Mouse (Mus musculus) embryonic facial prominence, embryonic 13.5 days (tissue): ENCODE data around the gene Fam168a. TPM values are rescaled to one million over a fixed set of nuclear protein-coding genes. Genes with fewer than 3 reads are reported as not detected.
"Not testable (repeated sequence)": the region's sequence is repeated elsewhere in the genome, so short reads cannot be mapped to it uniquely, and the experiment has no call there.

Source experiments
- ATAC-seq: fragments of 200-750 bp; cut with Nextera tagmentation; 2 replicates; pipeline ENCODE4 v1.8.0; 2017; ENCODE audit warnings: low read depth; ENCODE audit not compliant: insufficient number of reproducible peaks, insufficient read depth, low FRiP score, low TSS enrichment
- H3K27ac ChIP-seq: fragments of 300-500 bp; sonication (generic); 2 replicates; pipeline ENCODE4 v1.5.1; 2015; ENCODE audit warnings: moderate library complexity, mild to moderate bottlenecking, inconsistent platforms
- H3K27me3 ChIP-seq: fragments of 300-500 bp; sonication (generic); 2 replicates; pipeline ENCODE4 v1.6.1; 2015; ENCODE audit warnings: mild to moderate bottlenecking, inconsistent platforms
- H3K36me3 ChIP-seq: fragments of 300-500 bp; sonication (generic); 2 replicates; pipeline ENCODE4 v1.6.1; 2015; ENCODE audit warnings: mild to moderate bottlenecking, inconsistent platforms
- H3K4me1 ChIP-seq: fragments of 300-500 bp; sonication (generic); 2 replicates; pipeline ENCODE4 v1.6.1; 2015; ENCODE audit warnings: inconsistent platforms
- H3K4me2 ChIP-seq: fragments of 300-500 bp; sonication (generic); 2 replicates; pipeline ENCODE4 v1.6.1; 2015; ENCODE audit warnings: moderate library complexity, mild to moderate bottlenecking, inconsistent platforms
- H3K4me3 ChIP-seq: fragments of 300-500 bp; sonication (generic); 2 replicates; pipeline ENCODE4 v1.5.1; 2015; ENCODE audit warnings: mild to moderate bottlenecking, inconsistent platforms
- H3K9ac ChIP-seq: fragments of 300-500 bp; sonication (generic); 2 replicates; pipeline ENCODE4 v1.6.1; 2015; ENCODE audit warnings: mild to moderate bottlenecking, inconsistent platforms
- H3K9me3 ChIP-seq: fragments of 300-500 bp; sonication (generic); 2 replicates; pipeline ENCODE4 v1.6.1; 2016; ENCODE audit warnings: inconsistent platforms
- WGBS: fragments of 180-500 bp; shearing (Covaris S2); methylation state at CpG from one replicate; pipeline ENCODE4 v1.1.7; 2015; ENCODE audit warnings: mixed read lengths; 5-methylcytosine and 5-hydroxymethylcytosine counted together
- polyA plus RNA-seq: library from polyadenylated mRNA; unstranded; fragments of >200 nt; fragmentation: Nextera tagmentation; extraction: Ambion mirVana; gene quantifications from 2 replicates; pipeline ENCODE4 v1.2.1, GENCODE M21; 2015

Fam168a gene
- polyA plus RNA-seq, 1 experiment from 2014 or later = 60.9 TPM

GRCm38 (mm10) chr7:100845026-100845400 is 138.6 kb downstream of the Fam168a start:
- no peak overlapping the region for H3K9ac ChIP-seq
- ATAC-seq = no peak
- no peaks in the 10 kb centered on the region for H3K9me3 ChIP-seq
- no peak overlapping the region for H3K4me2 ChIP-seq
- peaks cover 12% of the 10 kb centered on the region for H3K36me3 ChIP-seq
- H3K27me3 ChIP-seq = no peaks in the 10 kb centered on the region
- H3K4me3 ChIP-seq = no peak overlapping the region
- H3K27ac ChIP-seq = peak overlapping the region; percentile 41; the same call in 1 of the 2 replicates
- H3K4me1 ChIP-seq = peaks cover 22% of the 10 kb centered on the region

- WGBS = 18% methylated on average over 1 of the region's 1 CpGs
- Histone ChIP-seq H3K9ac (no peak overlapping the region), H3K27ac (peak overlapping the region; percentile 41; the same call in 1 of the 2 replicates)
These were observed 139.0 kb downstream of the Fam168a start for GRCm38 (mm10) chr7:100845412-100845811.

GRCm38 (mm10) chr7:100846033-100846432 is 139.6 kb downstream of the Fam168a start:
- H3K9ac ChIP-seq, H3K4me2 ChIP-seq, H3K27me3 ChIP-seq, H3K27ac ChIP-seq, H3K9me3 ChIP-seq, H3K4me3 ChIP-seq, ATAC-seq: not testable (repeated sequence)
- H3K36me3 ChIP-seq = peaks cover 12% of the 10 kb centered on the region
- peaks cover 22% of the 10 kb centered on the region for H3K4me1 ChIP-seq
- 37% methylated on average over 7 of the region's 7 CpGs for WGBS

More at GRCm38 (mm10) chr7:100845412-100845811, 139.0 kb downstream of the Fam168a start:
- 0 out of 2 replicates have a peak, but pooled peaks have one; percentile 44 for ATAC-seq
- H3K27me3 ChIP-seq = no peaks in the 10 kb centered on the region
- no peaks in the 10 kb centered on the region for H3K9me3 ChIP-seq
- H3K4me3 ChIP-seq = no peak overlapping the region
- H3K4me2 ChIP-seq = no peak overlapping the region
- peaks cover 12% of the 10 kb centered on the region for H3K36me3 ChIP-seq
- peaks cover 22% of the 10 kb centered on the region for H3K4me1 ChIP-seq

GRCm38 (mm10) chr7:100847131-100847530 is 140.7 kb downstream of the Fam168a start:
- 89% methylated on average over 6 of the region's 6 CpGs for WGBS

GRCm38 (mm10) chr7:100848744-100849143 is 142.3 kb downstream of the Fam168a start:
- 30% methylated on average over 6 of the region's 6 CpGs for WGBS
- Histone ChIP-seq H3K9ac (no peak overlapping the region), H3K4me3 (no peak overlapping the region), H3K4me1 (peaks cover 41% of the 10 kb centered on the region), H3K9me3 (no peaks in the 10 kb centered on the region), H3K4me2 (no peak overlapping the region), H3K27me3 (no peaks in the 10 kb centered on the region), H3K36me3 (peaks cover 4% of the 10 kb centered on the region; the same call in 1 of the 2 replicates), H3K27ac (no peak overlapping the region)
- no peak for ATAC-seq

More at GRCm38 (mm10) chr7:100847131-100847530, 140.7 kb downstream of the Fam168a start:
- Histone ChIP-seq H3K4me2 (no peak overlapping the region), H3K9me3 (no peaks in the 10 kb centered on the region), H3K27ac (no peak overlapping the region), H3K4me3 (no peak overlapping the region), H3K4me1 (peaks cover 32% of the 10 kb centered on the region), H3K36me3 (peaks cover 7% of the 10 kb centered on the region), H3K27me3 (no peaks in the 10 kb centered on the region), H3K9ac (no peak overlapping the region)
- no peak for ATAC-seq

GRCm38 (mm10) chr7:100849508-100849907 is 143.1 kb downstream of the Fam168a start:
- H3K36me3 ChIP-seq = peaks cover 4% of the 10 kb centered on the region; the same call in 1 of the 2 replicates
- no peak for ATAC-seq
- no peaks in the 10 kb centered on the region for H3K9me3 ChIP-seq
- no peak overlapping the region for H3K4me3 ChIP-seq
- no peaks in the 10 kb centered on the region for H3K27me3 ChIP-seq
- no peak overlapping the region for H3K27ac ChIP-seq
- H3K4me2 ChIP-seq = no peak overlapping the region
- H3K9ac ChIP-seq = no peak overlapping the region
- WGBS = 85% methylated on average over 2 of the region's 2 CpGs
- H3K4me1 ChIP-seq = peaks cover 47% of the 10 kb centered on the region

GRCm38 (mm10) chr7:100851481-100852356 is 145.3 kb downstream of the Fam168a start:
- Histone ChIP-seq H3K4me1 (peaks cover 48% of the 10 kb centered on the region), H3K4me3 (no peak overlapping the region), H3K9ac (0 out of 2 replicates have a peak overlapping the region, but pooled peaks have one; percentile 7), H3K27ac (peak overlapping the region; percentile 28; the same call in 1 of the 2 replicates), H3K36me3 (peaks cover 4% of the 10 kb centered on the region; the same call in 1 of the 2 replicates), H3K27me3 (no peaks in the 10 kb centered on the region), H3K9me3 (no peaks in the 10 kb centered on the region), H3K4me2 (no peak overlapping the region)
- no peak for ATAC-seq
- 67% methylated on average over 9 of the region's 9 CpGs for WGBS

GRCm38 (mm10) chr7:100853396-100853795 is 147.0 kb downstream of the Fam168a start:
- 74% methylated on average over 3 of the region's 3 CpGs for whole genome bisulfite sequencing
- no peak for ATAC-seq
- peaks cover 4% of the 10 kb centered on the region; the same call in 1 of the 2 replicates for H3K36me3 ChIP-seq
- H3K27ac ChIP-seq = no peak overlapping the region
- H3K4me1 ChIP-seq = peaks cover 64% of the 10 kb centered on the region
- H3K27me3 ChIP-seq = no peaks in the 10 kb centered on the region
- H3K4me2 ChIP-seq = no peak overlapping the region
- no peak overlapping the region for H3K4me3 ChIP-seq
- H3K9ac ChIP-seq = no peak overlapping the region
- no peaks in the 10 kb centered on the region for H3K9me3 ChIP-seq

- Histone ChIP-seq H3K4me2 (no peak overlapping the region), H3K9ac (no peak overlapping the region), H3K27ac (no peak overlapping the region), H3K9me3 (no peaks in the 10 kb centered on the region), H3K4me3 (no peak overlapping the region), H3K4me1 (peaks cover 70% of the 10 kb centered on the region), H3K36me3 (peaks cover 4% of the 10 kb centered on the region; the same call in 1 of the 2 replicates), H3K27me3 (no peaks in the 10 kb centered on the region)
- ATAC-seq = no peak
- WGBS = 33% methylated on average over 6 of the region's 6 CpGs
These were observed 147.8 kb downstream of the Fam168a start for GRCm38 (mm10) chr7:100854137-100854814.

- ATAC-seq = no peak
These were observed 148.4 kb downstream of the Fam168a start for GRCm38 (mm10) chr7:100854861-100855260.

GRCm38 (mm10) chr7:100855300-100855699 is 148.9 kb downstream of the Fam168a start:
- Histone ChIP-seq H3K27ac (no peak overlapping the region), H3K4me3 (no peak overlapping the region), H3K9me3 (no peaks in the 10 kb centered on the region), H3K27me3 (no peaks in the 10 kb centered on the region), H3K4me1 (peaks cover 72% of the 10 kb centered on the region), H3K4me2 (no peak overlapping the region), H3K9ac (peak overlapping the region; percentile 40; the same call in 1 of the 2 replicates), H3K36me3 (no peaks in the 10 kb centered on the region)
- WGBS = 54% methylated on average over 4 of the region's 4 CpGs
- ATAC-seq = no peak

More at GRCm38 (mm10) chr7:100854861-100855260, 148.4 kb downstream of the Fam168a start:
- Histone ChIP-seq H3K4me2 (no peak overlapping the region), H3K4me1 (peaks cover 70% of the 10 kb centered on the region), H3K9me3 (no peaks in the 10 kb centered on the region), H3K27me3 (no peaks in the 10 kb centered on the region), H3K4me3 (no peak overlapping the region), H3K9ac (peak overlapping the region; percentile 40; the same call in 1 of the 2 replicates), H3K36me3 (no peaks in the 10 kb centered on the region), H3K27ac (no peak overlapping the region)
- WGBS = 67% methylated on average over 5 of the region's 5 CpGs
